Mouse (Mus musculus): ENCODE results near the gene Clmn.
"Not testable (repeated sequence)": the region's sequence is repeated elsewhere in the genome, so short reads cannot be mapped to it uniquely, and the experiment has no call there.

Gene Clmn

GRCm38 (mm10) chr12:104748946-104749345, 115.9 kb downstream of the Clmn start:
- DNase-seq: no peak

- DNase-seq: no peak
These were observed 117.6 kb downstream of the Clmn start for GRCm38 (mm10) chr12:104747252-104747651.

GRCm38 (mm10) chr12:104746601-104747000, 118.3 kb downstream of the Clmn start:
- DNase-seq: no peak

- peak; percentile 48 for DNase-seq
These were observed 121.2 kb downstream of the Clmn start for GRCm38 (mm10) chr12:104743687-104744086.

GRCm38 (mm10) chr12:104742247-104742646, 122.6 kb downstream of the Clmn start:
- no peak for DNase-seq

GRCm38 (mm10) chr12:104740841-104741787, 123.8 kb downstream of the Clmn start:
- DNase-seq: no peak

- DNase-seq: no peak
These were observed 125.9 kb downstream of the Clmn start for GRCm38 (mm10) chr12:104738931-104739330.

- DNase-seq: no peak
These were observed 126.4 kb downstream of the Clmn start for GRCm38 (mm10) chr12:104738446-104738845.

- DNase-seq: no peak
These were observed 127.2 kb downstream of the Clmn start for GRCm38 (mm10) chr12:104737666-104738065.

GRCm38 (mm10) chr12:104735993-104736395, 128.9 kb downstream of the Clmn start:
- DNase-seq: no peak

GRCm38 (mm10) chr12:104733165-104733564, 131.7 kb downstream of the Clmn start:
- no peak for DNase-seq

GRCm38 (mm10) chr12:104731782-104732181, 133.1 kb downstream of the Clmn start:
- no peak for DNase-seq

GRCm38 (mm10) chr12:104726436-104726835, 138.4 kb downstream of the Clmn start:
- not testable (repeated sequence) for DNase-seq

- DNase-seq: no peak
These were observed 142.8 kb downstream of the Clmn start for GRCm38 (mm10) chr12:104722056-104722455.

- DNase-seq: no peak
These were observed 143.9 kb downstream of the Clmn start for GRCm38 (mm10) chr12:104721011-104721410.

GRCm38 (mm10) chr12:104718956-104719355, 145.9 kb downstream of the Clmn start:
- no peak for DNase-seq

- DNase-seq: no peak
These were observed 148.5 kb downstream of the Clmn start for GRCm38 (mm10) chr12:104716409-104716808.

- no peak for DNase-seq
These were observed 149.4 kb downstream of the Clmn start for GRCm38 (mm10) chr12:104715453-104715852.
